Mouse (Mus musculus) ES-E14 (cell line): Measurements from ENCODE around the gene Cebpb. TPM values are rescaled to one million over a fixed set of nuclear protein-coding genes. Genes with fewer than 3 reads are reported as not detected.

Experiments used
- DNase-seq: peaks from one replicate; pipeline ENCODE4 v3.0.0-alpha.2; 2013; ENCODE audit warnings: low read depth, low spot score
- H3K27ac ChIP-seq: 2 replicates; pipeline ENCODE4 v1.5.1; 2012; ENCODE audit warnings: low read depth, mild to moderate bottlenecking, low read length, moderate library complexity, mixed read lengths; ENCODE audit not compliant: poor library complexity, insufficient read depth, severe bottlenecking
- H3K36me3 ChIP-seq: 2 replicates; pipeline ENCODE4 v1.6.1; 2012; ENCODE audit warnings: mild to moderate bottlenecking, low read length, moderate library complexity, mixed read lengths; ENCODE audit not compliant: control insufficient read depth, poor library complexity, insufficient read depth, severe bottlenecking
- H3K4me1 ChIP-seq, 2 experiments: fragments of 150-350 bp in 1 of 2; sonication (generic) in 1 of 2; 2 replicates each; pipeline ENCODE4 v1.6.1; 2012; ENCODE audit warnings: low read length in 2 of 2, mild to moderate bottlenecking in 1 of 2, mixed read lengths in 1 of 2; ENCODE audit not compliant: control insufficient read depth in 2 of 2, insufficient read depth in 2 of 2, poor library complexity in 1 of 2
- H3K4me3 ChIP-seq, 2 experiments: fragments of 150-350 bp in 1 of 2; sonication (generic) in 1 of 2; 2 replicates each; pipeline ENCODE4 v1.5.1; 2012; ENCODE audit warnings: low read length in 2 of 2, low read depth in 1 of 2, mild to moderate bottlenecking in 1 of 2, mixed read lengths in 1 of 2; ENCODE audit not compliant: insufficient read depth in 1 of 2, poor library complexity in 1 of 2, severe bottlenecking in 1 of 2
- H3K9ac ChIP-seq: 2 replicates; pipeline ENCODE4 v1.6.1; 2012; ENCODE audit warnings: low read depth, mild to moderate bottlenecking, low read length, mixed read lengths; ENCODE audit not compliant: poor library complexity, insufficient read depth, severe bottlenecking
- H3K9me3 ChIP-seq: fragments of 150-350 bp; sonication (generic); 2 replicates; pipeline ENCODE4 v1.6.1; 2012; ENCODE audit warnings: low read depth, mild to moderate bottlenecking, low read length; ENCODE audit not compliant: control insufficient read depth, insufficient read depth
- CHD2 ChIP-seq: IDR thresholded peaks from 2 replicates; pipeline ENCODE4 v1.6.1; 2014; ENCODE audit warnings: mild to moderate bottlenecking, low read depth, low read length, inconsistent platforms
- HCFC1 ChIP-seq: IDR thresholded peaks from 2 replicates; pipeline ENCODE4 v1.6.1; 2012; ENCODE audit warnings: low read length, inconsistent platforms, borderline replicate concordance; ENCODE audit not compliant: insufficient read depth
- MAFK ChIP-seq: IDR thresholded peaks from 2 replicates; pipeline ENCODE4 v1.6.1; 2014; ENCODE audit warnings: mild to moderate bottlenecking, low read depth, low read length, inconsistent platforms; ENCODE audit not compliant: insufficient read depth
- ZC3H11A ChIP-seq: IDR thresholded peaks from 2 replicates; pipeline ENCODE4 v1.6.1; 2012; ENCODE audit warnings: low read depth, mild to moderate bottlenecking, inconsistent platforms, low read length, borderline replicate concordance
- ZNF384 ChIP-seq: IDR thresholded peaks from 2 replicates; pipeline ENCODE4 v1.6.1; 2012; ENCODE audit warnings: low read depth, low read length, inconsistent platforms
- in situ Hi-C, 2 experiments: fragments of 600-800 bp; cut with MboI; formaldehyde crosslinking; loops; one replicate each; pipeline ENCODE4 v1.15.1; 2025; ENCODE audit warnings: low sequenced_read_pairs in 2 of 2, inconsistent platforms in 1 of 2; ENCODE audit not compliant: unreplicated experiment in 2 of 2
- total RNA-seq: library from RNA; depleted of rRNA; stranded (reverse); fragments of 300-350 nt; gene quantifications from 2 replicates; pipeline ENCODE4 v1.2.3, GENCODE M21; 2012; rRNA removed

Cebpb gene
- total RNA-seq, 1 experiment = 9.1 TPM

DNA sequence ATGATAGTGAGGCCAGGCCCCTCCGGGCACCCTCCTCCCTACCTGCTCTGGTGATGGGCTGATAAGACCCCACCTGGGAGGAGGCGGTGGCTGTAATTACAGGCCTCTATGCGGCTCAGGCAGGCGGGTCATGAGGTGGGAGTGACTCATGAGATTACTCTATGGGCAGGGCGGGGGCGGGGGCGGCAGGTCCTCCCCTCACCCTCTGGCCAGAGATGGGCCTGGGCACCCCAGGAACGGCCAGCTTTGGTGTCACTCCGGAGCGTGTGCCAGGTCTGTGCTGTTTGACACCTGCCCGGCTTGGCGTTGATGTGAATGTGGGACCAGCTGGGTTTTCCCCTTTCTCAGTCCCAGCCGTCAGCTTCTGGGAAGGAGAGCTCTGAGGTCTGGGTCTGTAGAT is 42.4 kb downstream of the Cebpb start:
- H3K9me3 ChIP-seq = no peaks in the 10 kb centered on the region
- H3K4me3 ChIP-seq = no peak overlapping the region
- H3K4me1 ChIP-seq = peaks cover 0 to 4% of the 10 kb centered on the region in 2 experiments; a peak in 1 of 4 replicates
- in situ Hi-C loops = no loop called here
- no peak overlapping the region for H3K9ac ChIP-seq
- TF ChIP-seq ZC3H11A (no peak), HCFC1 (no peak)
- DNase-seq = no peak
- H3K36me3 ChIP-seq = no peaks in the 10 kb centered on the region
- no peak overlapping the region for H3K27ac ChIP-seq

DNA sequence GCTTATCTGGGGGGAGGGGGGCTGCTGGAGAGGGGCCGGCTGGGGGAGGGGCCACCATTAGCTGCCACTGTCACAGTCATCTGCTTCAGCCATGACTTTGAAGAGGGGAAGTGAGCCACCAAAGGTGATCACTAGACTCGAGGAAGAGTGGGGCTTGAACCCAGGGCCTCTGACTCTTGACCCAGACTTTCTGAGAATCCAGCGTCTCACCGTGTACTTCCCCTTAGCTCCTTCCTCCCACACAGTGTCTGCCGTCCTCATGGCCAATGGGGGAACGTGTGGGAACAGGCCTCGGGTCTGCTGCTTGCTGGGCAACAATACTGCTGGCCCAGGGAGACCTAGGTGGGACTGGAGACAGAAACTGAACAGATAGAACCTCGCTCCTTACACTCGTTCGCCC is 46.1 kb downstream of the Cebpb start:
- H3K27ac ChIP-seq = no peak overlapping the region
- TF ChIP-seq ZNF384 = no peak
- TF ChIP-seq CHD2 = no peak
- TF ChIP-seq MAFK = no peak
- TF ChIP-seq ZC3H11A = no peak
- TF ChIP-seq HCFC1 = no peak
- in situ Hi-C loops = no loop called here
- H3K36me3 ChIP-seq = no peaks in the 10 kb centered on the region
- peaks cover 0 to 12% of the 10 kb centered on the region in 2 experiments; a peak in 1 of 4 replicates for H3K4me1 ChIP-seq
- no peak overlapping the region for H3K4me3 ChIP-seq
- no peaks in the 10 kb centered on the region for H3K9me3 ChIP-seq
- no peak for DNase-seq
- H3K9ac ChIP-seq = no peak overlapping the region

DNA sequence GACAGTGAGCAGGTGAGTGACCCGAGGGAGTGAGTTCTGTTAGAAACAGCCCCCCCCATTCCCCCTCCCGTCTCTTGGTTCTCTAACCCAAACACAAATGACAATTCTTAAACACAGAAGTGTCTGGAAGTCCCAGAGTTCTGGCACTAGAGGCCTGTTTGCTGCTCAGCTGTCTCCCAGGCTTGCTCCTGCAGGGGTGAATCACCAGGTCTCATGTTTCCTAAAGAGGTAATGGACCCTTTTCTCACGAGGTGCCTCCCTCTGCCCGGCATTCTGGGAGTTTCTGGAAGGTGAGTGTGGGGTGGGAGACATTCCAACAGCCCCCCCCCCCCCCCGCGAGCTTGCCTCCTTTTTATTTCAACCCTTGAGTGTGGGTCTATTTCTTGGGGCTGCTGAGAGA is 50.3 kb downstream of the Cebpb start:
- in situ Hi-C loops = no loop called here
- DNase-seq = no peak
- Histone ChIP-seq H3K27ac (no peak overlapping the region), H3K9ac (no peak overlapping the region), H3K36me3 (no peaks in the 10 kb centered on the region), H3K4me3 (no peak overlapping the region), H3K9me3 (no peaks in the 10 kb centered on the region), H3K4me1 (peaks cover 0 to 9% of the 10 kb centered on the region in 2 experiments; a peak in 1 of 4 replicates)
- TF ChIP-seq CHD2 (no peak), MAFK (no peak), ZNF384 (no peak), HCFC1 (no peak)

Other genes with a start within 250 kb of the Cebpb start
- 39.3 and 48.1 TPM in 2 replicates for gene Rnf114, start 196.3 kb upstream of the Cebpb start, total RNA-seq
- gene Spata2, start 196.0 kb upstream of the Cebpb start, total RNA-seq = 10.0 and 11.0 TPM in 2 replicates
- gene Snai1, start 150.7 kb upstream of the Cebpb start, total RNA-seq = 1.4 and 3.4 TPM in 2 replicates
- gene Ube2v1, start 56.8 kb upstream of the Cebpb start, total RNA-seq = 68.2 and 115 TPM in 2 replicates
- 21.9 and 37.4 TPM in 2 replicates for gene Gm20431, start 27.4 kb upstream of the Cebpb start, total RNA-seq
- gene Tmem189, start 907 bp downstream of the Cebpb start, total RNA-seq = 43.7 and 54.9 TPM in 2 replicates
- 31.1 and 39.9 TPM in 2 replicates for gene Ptpn1, start 243.1 kb downstream of the Cebpb start, total RNA-seq